Mouse (Mus musculus): Measurements from ENCODE around the gene Plekhg1.

GRCm38 (mm10) chr10:3746794-3747518 is 6.8 kb downstream of the Plekhg1 start:
- no peak for TF ChIP-seq POLR2A (IDR thresholded peaks at IDR 0.05; ENCODE audit: control insufficient read depth, extremely low read depth, insufficient read depth, low read length, poor library complexity)
- no peak for TF ChIP-seq CTCF (IDR thresholded peaks at IDR 0.05; ENCODE audit: borderline replicate concordance, control insufficient read depth, extremely low read depth, insufficient read depth, low read length, poor library complexity)

Data from thymus, adult 2 months (tissue).